Comparison of ENCODE assay signal across 28 mouse cellular contexts in genomic region chr9:87899800-87900199, GRCm38 (mm10).
"Had no signal": no experiment of that assay in that cellular context is flagged by ENCODE, and none has a peak within 500 bp of the region (broad histone marks: within the 10 kb centered on the region; RNA-seq: fewer than 3 reads in every experiment).

No protein-coding gene starts in this region.

- H3K27me3 ChIP-seq: embryonic facial prominence, embryonic 12.5 days; embryonic facial prominence, embryonic 13.5 days; embryonic facial prominence, embryonic 15.5 days; forebrain, embryonic 12.5 days; forebrain, embryonic 13.5 days; forebrain, embryonic 15.5 days had no signal

- H3K4me2 ChIP-seq: embryonic facial prominence, embryonic 12.5 days; embryonic facial prominence, embryonic 13.5 days; embryonic facial prominence, embryonic 15.5 days; forebrain, embryonic 12.5 days; forebrain, embryonic 13.5 days; forebrain, embryonic 15.5 days had no signal

- H3K27ac ChIP-seq: embryonic facial prominence, embryonic 10.5 days; embryonic facial prominence, embryonic 12.5 days; embryonic facial prominence, embryonic 13.5 days; embryonic facial prominence, embryonic 15.5 days; forebrain, embryonic 10.5 days; forebrain, embryonic 12.5 days; forebrain, embryonic 13.5 days; forebrain, embryonic 15.5 days; gastrocnemius, adult 2 months; heart, adult 2 months had no signal

- ATAC-seq: forebrain, embryonic 13.5 days; forebrain, embryonic 14.5 days; forebrain, embryonic 15.5 days; forebrain, embryonic 16.5 days; forebrain, postnatal 0 days had no signal

- DNase-seq: cerebellum, adult 2 months; cerebellum, adult 8-10 months; cerebellum, adult 9-10 months; cerebellum, adult 9-11 months; cerebellum, postnatal 10 days; cerebellum, postnatal 14 days; cerebellum, postnatal 25 days; cerebellum, postnatal 36 days; embryo, embryonic 11 days; forebrain, postnatal 0 days; gastrocnemius, adult 2 months; gastrocnemius, postnatal 10 days; gastrocnemius, postnatal 14 days; gastrocnemius, postnatal 25 days; gastrocnemius, postnatal 36 days; heart, adult 18-20 months; heart, adult 2 months had no signal

- H3K9ac ChIP-seq: embryonic facial prominence, embryonic 12.5 days; embryonic facial prominence, embryonic 13.5 days; embryonic facial prominence, embryonic 15.5 days; forebrain, embryonic 12.5 days; forebrain, embryonic 13.5 days; forebrain, embryonic 15.5 days; forebrain, postnatal 0 days had no signal

- H3K9me3 ChIP-seq: embryonic facial prominence, embryonic 10.5 days; embryonic facial prominence, embryonic 12.5 days; embryonic facial prominence, embryonic 13.5 days; embryonic facial prominence, embryonic 15.5 days; forebrain, embryonic 10.5 days; forebrain, embryonic 12.5 days; forebrain, embryonic 13.5 days; forebrain, embryonic 15.5 days had no signal

- H3K4me1 ChIP-seq: embryonic facial prominence, embryonic 12.5 days; forebrain, embryonic 13.5 days; forebrain, embryonic 15.5 days had no signal

- H3K4me3 ChIP-seq: embryonic facial prominence, embryonic 10.5 days; embryonic facial prominence, embryonic 12.5 days; embryonic facial prominence, embryonic 13.5 days; embryonic facial prominence, embryonic 15.5 days; erythroblast, embryonic 14.5 days; forebrain, embryonic 10.5 days; forebrain, embryonic 12.5 days; forebrain, embryonic 13.5 days; forebrain, embryonic 15.5 days; gastrocnemius, adult 2 months; heart, adult 2 months had no signal

- H3K36me3 ChIP-seq: embryonic facial prominence, embryonic 10.5 days; embryonic facial prominence, embryonic 12.5 days; embryonic facial prominence, embryonic 13.5 days; embryonic facial prominence, embryonic 15.5 days; forebrain, embryonic 10.5 days; forebrain, embryonic 12.5 days; forebrain, embryonic 15.5 days had no signal
